Comparison of ENCODE assay signal across 20 mouse cellular contexts in the genomic region with DNA sequence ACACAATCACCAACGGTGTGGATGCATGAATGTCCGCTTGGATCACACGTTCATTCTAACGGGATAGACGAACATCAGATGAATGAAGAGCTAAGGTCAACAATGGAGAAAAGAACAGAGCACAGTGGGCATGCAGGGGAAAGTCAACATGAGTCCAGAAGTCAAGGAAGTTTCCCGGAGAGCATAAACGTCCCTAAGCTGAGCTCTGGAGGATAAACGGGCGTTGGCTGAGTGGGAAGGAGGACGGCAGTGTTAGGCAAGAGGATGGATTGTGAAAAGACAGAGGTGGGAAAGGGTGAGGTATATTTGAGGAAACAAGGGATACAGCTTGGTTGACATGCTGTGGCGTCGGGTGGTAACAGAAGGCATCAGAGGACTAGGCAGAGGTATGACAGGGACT. TPM values are rescaled to one million over a fixed set of nuclear protein-coding genes. Genes with fewer than 3 reads are reported as not detected.
DNase-seq lines count a peak whose midpoint lies in the region; ATAC-seq and TF ChIP-seq lines count a peak whose summit lies in the region.
"Had no signal": no experiment of that assay in that cellular context is flagged by ENCODE, and none has a peak within 500 bp of the region (broad histone marks: within the 10 kb centered on the region; RNA-seq: fewer than 3 reads in every experiment).

No protein-coding gene starts in this region.

- 0 out of 2 replicates have a peak, but pooled peaks have one; percentile 7 for ATAC-seq in intestine, embryonic 14.5 days (replicated peaks; ENCODE audit: low FRiP score, low TSS enrichment, low read depth)
- peak; percentile 69 for ATAC-seq in intestine, embryonic 15.5 days
- ATAC-seq in intestine, postnatal 0 days, result peak; percentile 61
- ATAC-seq in neural tube, embryonic 15.5 days (ENCODE audit: low FRiP score), result no peak
- ATAC-seq: forebrain, embryonic 13.5 days; forebrain, embryonic 15.5 days had no signal

- peak; percentile 53 for DNase-seq in intestine, embryonic 14.5 days (ENCODE audit: low spot score)
- no peak for DNase-seq in embryo, embryonic 10 days (ENCODE audit: low spot score)
- DNase-seq in kidney, adult 8-10 months, result no peak
- DNase-seq: adrenal gland, adult 2 months; adrenal gland, postnatal 10 days; adrenal gland, postnatal 25 days; cerebellum, adult 11 months; cerebellum, adult 18-20 months; cerebellum, adult 8-10 months; cerebellum, adult 9-11 months; cerebellum, postnatal 14 days; cerebellum, postnatal 36 days had no signal

- WGBS in intestine, embryonic 14.5 days, result 75% methylated on average over 12 of the region's 12 CpGs
- 60% methylated on average over 12 of the region's 12 CpGs for WGBS in intestine, embryonic 15.5 days
- WGBS in intestine, postnatal 0 days, result 37% methylated on average over 12 of the region's 12 CpGs
- WGBS in neural tube, embryonic 15.5 days, result 83% methylated on average over 12 of the region's 12 CpGs

- H3K27me3 ChIP-seq in intestine, embryonic 14.5 days (replicated peaks; ENCODE audit: control insufficient read depth, insufficient read depth, low read length), result no peaks in the 10 kb centered on the region
- no peaks in the 10 kb centered on the region for H3K27me3 ChIP-seq in intestine, embryonic 15.5 days (replicated peaks)
- no peaks in the 10 kb centered on the region for H3K27me3 ChIP-seq in intestine, postnatal 0 days (replicated peaks; ENCODE audit: control insufficient read depth, insufficient read depth, low read length)
- no peaks in the 10 kb centered on the region for H3K27me3 ChIP-seq in neural tube, embryonic 15.5 days (replicated peaks)
- H3K27me3 ChIP-seq: embryonic facial prominence, embryonic 12.5 days; forebrain, embryonic 13.5 days; forebrain, embryonic 15.5 days had no signal

- TF ChIP-seq CTCF in intestine, postnatal 0 days (IDR thresholded peaks at IDR 0.05; ENCODE audit: low read depth), result no peak

- 0 out of 2 replicates have a peak overlapping the region, but pooled peaks have one; percentile 18 for H3K27ac ChIP-seq in intestine, embryonic 14.5 days (ENCODE audit: low read depth)
- H3K27ac ChIP-seq in intestine, embryonic 15.5 days, result peak overlapping the region; percentile 79
- H3K27ac ChIP-seq in intestine, postnatal 0 days (ENCODE audit: low read depth, low read length), result peak overlapping the region; percentile 73
- H3K27ac ChIP-seq in neural tube, embryonic 15.5 days (replicated peaks), result no peak overlapping the region
- H3K27ac ChIP-seq: embryonic facial prominence, embryonic 10.5 days; embryonic facial prominence, embryonic 12.5 days; forebrain, embryonic 13.5 days; forebrain, embryonic 15.5 days had no signal

- H3K4me1 ChIP-seq in intestine, embryonic 14.5 days (replicated peaks; ENCODE audit: control insufficient read depth, insufficient read depth, low read length), result no peaks in the 10 kb centered on the region
- H3K4me1 ChIP-seq in intestine, embryonic 15.5 days (replicated peaks), result 0 out of 2 replicates have a peak, but pooled peaks cover 5% of the 10 kb centered on the region
- H3K4me1 ChIP-seq in intestine, postnatal 0 days (replicated peaks; ENCODE audit: control insufficient read depth, insufficient read depth, low read length), result no peaks in the 10 kb centered on the region; the same call in 1 of the 2 replicates
- no peaks in the 10 kb centered on the region for H3K4me1 ChIP-seq in neural tube, embryonic 15.5 days
- H3K4me1 ChIP-seq: embryonic facial prominence, embryonic 10.5 days; embryonic facial prominence, embryonic 12.5 days; forebrain, embryonic 13.5 days; forebrain, embryonic 15.5 days had no signal

- no peak overlapping the region; the same call in 1 of the 2 replicates for H3K4me3 ChIP-seq in intestine, embryonic 14.5 days (ENCODE audit: low read depth, low read length)
- H3K4me3 ChIP-seq in intestine, embryonic 15.5 days (replicated peaks), result peak overlapping the region; percentile 41
- peak overlapping the region; percentile 59; the same call in 1 of the 2 replicates for H3K4me3 ChIP-seq in intestine, postnatal 0 days (ENCODE audit: low read depth, low read length)
- H3K4me3 ChIP-seq in neural tube, embryonic 15.5 days (replicated peaks), result no peak overlapping the region
- H3K4me3 ChIP-seq: embryonic facial prominence, embryonic 10.5 days; embryonic facial prominence, embryonic 12.5 days; forebrain, embryonic 13.5 days; forebrain, embryonic 15.5 days had no signal

- H3K9ac ChIP-seq in intestine, embryonic 14.5 days (ENCODE audit: low read length), result no peak overlapping the region
- no peak overlapping the region for H3K9ac ChIP-seq in intestine, embryonic 15.5 days
- H3K9ac ChIP-seq in intestine, postnatal 0 days (ENCODE audit: low read depth, low read length), result no peak overlapping the region
- no peak overlapping the region for H3K9ac ChIP-seq in neural tube, embryonic 15.5 days (replicated peaks)
- H3K9ac ChIP-seq: embryonic facial prominence, embryonic 12.5 days; forebrain, embryonic 13.5 days; forebrain, embryonic 15.5 days had no signal

- H3K36me3 ChIP-seq in intestine, embryonic 14.5 days (ENCODE audit: control insufficient read depth, insufficient read depth, low read length), result no peaks in the 10 kb centered on the region
- H3K36me3 ChIP-seq in intestine, embryonic 15.5 days, result no peaks in the 10 kb centered on the region
- no peaks in the 10 kb centered on the region for H3K36me3 ChIP-seq in intestine, postnatal 0 days (ENCODE audit: control insufficient read depth, insufficient read depth)
- no peaks in the 10 kb centered on the region for H3K36me3 ChIP-seq in neural tube, embryonic 15.5 days
- H3K36me3 ChIP-seq: embryonic facial prominence, embryonic 10.5 days; embryonic facial prominence, embryonic 12.5 days; forebrain, embryonic 15.5 days had no signal

- H3K4me2 ChIP-seq in intestine, embryonic 14.5 days (ENCODE audit: low read length), result peak overlapping the region; percentile 16
- H3K4me2 ChIP-seq in intestine, embryonic 15.5 days (replicated peaks), result peak overlapping the region; percentile 38
- H3K4me2 ChIP-seq in intestine, postnatal 0 days (replicated peaks; ENCODE audit: low read depth), result peak overlapping the region; percentile 64
- H3K4me2 ChIP-seq in neural tube, embryonic 15.5 days, result no peak overlapping the region
- H3K4me2 ChIP-seq: embryonic facial prominence, embryonic 12.5 days; forebrain, embryonic 13.5 days; forebrain, embryonic 15.5 days had no signal

- no peaks in the 10 kb centered on the region for H3K9me3 ChIP-seq in intestine, embryonic 14.5 days (ENCODE audit: control insufficient read depth, low read length)
- H3K9me3 ChIP-seq in intestine, embryonic 15.5 days, result no peaks in the 10 kb centered on the region
- no peaks in the 10 kb centered on the region for H3K9me3 ChIP-seq in intestine, postnatal 0 days (ENCODE audit: control insufficient read depth)
- H3K9me3 ChIP-seq in neural tube, embryonic 15.5 days (replicated peaks), result no peaks in the 10 kb centered on the region
- H3K9me3 ChIP-seq: embryonic facial prominence, embryonic 10.5 days; embryonic facial prominence, embryonic 12.5 days; forebrain, embryonic 13.5 days; forebrain, embryonic 15.5 days had no signal

RNA-seq across cellular contexts. Expression of gene Gucy2c, which starts 0.6 kb away (rescaled TPM):
- polyA plus RNA-seq in intestine, embryonic 14.5 days (2014; fragmentation: Nextera tagmentation; extraction: Ambion mirVana), result 62.1 and 63.7 TPM in 2 replicates
- 72.4 and 75.1 TPM in 2 replicates for polyA plus RNA-seq in intestine, embryonic 15.5 days (2015; fragmentation: Nextera tagmentation; extraction: Ambion mirVana)
- polyA plus RNA-seq in intestine, postnatal 0 days (2015; fragmentation: Nextera tagmentation; extraction: Ambion mirVana), result 78.4 and 90.9 TPM in 2 replicates
- polyA plus RNA-seq in neural tube, embryonic 15.5 days (2015; fragmentation: Nextera tagmentation; extraction: Ambion mirVana), result 0.23 and 5.5 TPM in 2 replicates
- polyA plus RNA-seq: adrenal gland, adult 2 months; forebrain, embryonic 11.5 days had no signal

RNA-seq across cellular contexts. Expression of gene Hist4h4, which starts 22.1 kb away (rescaled TPM):
- polyA plus RNA-seq in intestine, embryonic 14.5 days (2014; fragmentation: Nextera tagmentation; extraction: Ambion mirVana), result 1.3 and 2.2 TPM in 2 replicates
- 0.40 and 0.49 TPM in 2 replicates for polyA plus RNA-seq in intestine, embryonic 15.5 days (2015; fragmentation: Nextera tagmentation; extraction: Ambion mirVana)
- 0.46 and 0.76 TPM in 2 replicates for polyA plus RNA-seq in intestine, postnatal 0 days (2015; fragmentation: Nextera tagmentation; extraction: Ambion mirVana)
- polyA plus RNA-seq in neural tube, embryonic 15.5 days (2015; fragmentation: Nextera tagmentation; extraction: Ambion mirVana), result 0.43 and 0.44 TPM in 2 replicates

RNA-seq across cellular contexts. Expression of gene H2afj, which starts 25.9 kb away (rescaled TPM):
- polyA plus RNA-seq in intestine, embryonic 14.5 days (2014; fragmentation: Nextera tagmentation; extraction: Ambion mirVana), result 152 and 182 TPM in 2 replicates
- 199 and 202 TPM in 2 replicates for polyA plus RNA-seq in intestine, embryonic 15.5 days (2015; fragmentation: Nextera tagmentation; extraction: Ambion mirVana)
- 231 and 241 TPM in 2 replicates for polyA plus RNA-seq in intestine, postnatal 0 days (2015; fragmentation: Nextera tagmentation; extraction: Ambion mirVana)
- 106 and 119 TPM in 2 replicates for polyA plus RNA-seq in neural tube, embryonic 15.5 days (2015; fragmentation: Nextera tagmentation; extraction: Ambion mirVana)

RNA-seq across cellular contexts. Expression of gene BC049715, which starts 45.3 kb away (rescaled TPM):
- polyA plus RNA-seq in intestine, embryonic 14.5 days (2014; fragmentation: Nextera tagmentation; extraction: Ambion mirVana), result 1.1 and 1.7 TPM in 2 replicates
- polyA plus RNA-seq in intestine, embryonic 15.5 days (2015; fragmentation: Nextera tagmentation; extraction: Ambion mirVana), result 0.82 and 1.3 TPM in 2 replicates
- 0.47 and 1.8 TPM in 2 replicates for polyA plus RNA-seq in intestine, postnatal 0 days (2015; fragmentation: Nextera tagmentation; extraction: Ambion mirVana)
- 1.5 and 2.8 TPM in 2 replicates for polyA plus RNA-seq in neural tube, embryonic 15.5 days (2015; fragmentation: Nextera tagmentation; extraction: Ambion mirVana)

RNA-seq across cellular contexts. Expression of gene Wbp11, which starts 45.9 kb away (rescaled TPM):
- polyA plus RNA-seq in intestine, embryonic 14.5 days (2014; fragmentation: Nextera tagmentation; extraction: Ambion mirVana), result 113 TPM in 2 replicates
- 85.1 and 92.7 TPM in 2 replicates for polyA plus RNA-seq in intestine, embryonic 15.5 days (2015; fragmentation: Nextera tagmentation; extraction: Ambion mirVana)
- polyA plus RNA-seq in intestine, postnatal 0 days (2015; fragmentation: Nextera tagmentation; extraction: Ambion mirVana), result 41.4 and 45.2 TPM in 2 replicates
- 71.1 and 80.0 TPM in 2 replicates for polyA plus RNA-seq in neural tube, embryonic 15.5 days (2015; fragmentation: Nextera tagmentation; extraction: Ambion mirVana)

Comparison
In these comparisons a context has a peak if more than half of its experiments do, and no peak if none do; other contexts are left out.
1. H3K4me3 ChIP-seq: peak in intestine, embryonic 15.5 days (single experiment) and intestine, postnatal 0 days (single experiment); none in intestine, embryonic 14.5 days (single experiment) and neural tube, embryonic 15.5 days (single experiment).